Mouse (Mus musculus) cerebellum, adult 2 months (tissue): ENCODE measurements around the gene Ptpn1. TPM values are rescaled to one million over a fixed set of nuclear protein-coding genes. Genes with fewer than 3 reads are reported as not detected.

Source experiments
- DNase-seq, 2 experiments: peaks; one replicate each; pipeline ENCODE4 v3.0.0; 2021
- H3K27ac ChIP-seq: fragments of 200-500 bp; 2 replicates; pipeline ENCODE4 v1.5.1; 2012; ENCODE audit warnings: low read length, control low read depth, inconsistent platforms; ENCODE audit not compliant: insufficient read depth
- H3K27me3 ChIP-seq: fragments of 200-500 bp; 2 replicates; pipeline ENCODE4 v1.6.1; 2012; ENCODE audit warnings: inconsistent platforms, mild to moderate bottlenecking, low read length, moderate library complexity; ENCODE audit not compliant: control insufficient read depth, insufficient read depth
- H3K4me1 ChIP-seq: fragments of 200-500 bp; 2 replicates; pipeline ENCODE4 v1.6.1; 2011; ENCODE audit warnings: low read length; ENCODE audit not compliant: control insufficient read depth, insufficient read depth
- H3K4me3 ChIP-seq: fragments of 200-500 bp; replicated peaks from 2 replicates; pipeline ENCODE3; 2011; ENCODE audit warnings: mild to moderate bottlenecking, low read depth, low read length, control low read depth; ENCODE audit not compliant: insufficient read depth
- CTCF ChIP-seq: fragments of 200-500 bp; IDR thresholded peaks from 2 replicates; pipeline ENCODE4 v1.5.1; 2011; ENCODE audit warnings: low read depth, mild to moderate bottlenecking, control low read depth, low read length, moderate library complexity, borderline replicate concordance; ENCODE audit not compliant: insufficient read depth
- POLR2A ChIP-seq: fragments of 200-500 bp; IDR thresholded peaks from 2 replicates; pipeline ENCODE4 v1.6.1; 2011; ENCODE audit warnings: low read length, control low read depth, borderline replicate concordance; ENCODE audit not compliant: insufficient read depth
- WGBS: fragments of 180-500 bp; shearing (Covaris S2); methylation state at CpG from one replicate; pipeline ENCODE4 v1.1.7; 2018; 5-methylcytosine and 5-hydroxymethylcytosine counted together
- polyA plus RNA-seq: library from polyadenylated mRNA; depleted of rRNA; stranded (reverse); fragments of >200 nt; gene quantifications from 2 replicates; pipeline ENCODE4 v1.2.3, GENCODE M21; 2012; rRNA removed

Gene Ptpn1
- polyA plus RNA-seq, result 24.5 and 25.0 TPM in 2 replicates

- peak; percentile 97 for DNase-seq
- Histone ChIP-seq H3K4me3 (peak within 1 kb of the TSS; percentile 69), H3K4me1 (no peaks in the 10 kb centered on the region), H3K27ac (peak within 1 kb of the TSS; percentile 45), H3K27me3 (no peaks in the 10 kb centered on the region)
- TF ChIP-seq POLR2A, result peak; percentile 75
- TF ChIP-seq CTCF, result no peak
- WGBS, result under 1% methylated on average over 99 of the region's 99 CpGs
These were observed at the start of gene Ptpn1 for GRCm38 (mm10) chr2:167931985-167932726. TSS of gene Ptpn1 (plus strand) at chr2:167932057.

- Histone ChIP-seq H3K27ac (no peak overlapping the region), H3K27me3 (no peaks in the 10 kb centered on the region; the same call in 1 of the 2 replicates), H3K4me1 (no peaks in the 10 kb centered on the region), H3K4me3 (no peak overlapping the region)
- WGBS, result 81% methylated on average over 7 of the region's 7 CpGs
- DNase-seq, result no peak
- TF ChIP-seq POLR2A, result no peak
- TF ChIP-seq CTCF, result no peak
These were observed 45.4 kb upstream of the Ptpn1 start for GRCm38 (mm10) chr2:167886485-167886884.

GRCm38 (mm10) chr2:167887516-167888347 is 44.1 kb upstream of the Ptpn1 start:
- no peak for DNase-seq
- peak overlapping the region; percentile 11 for H3K4me3 ChIP-seq
- H3K27me3 ChIP-seq, result no peaks in the 10 kb centered on the region; the same call in 1 of the 2 replicates
- no peaks in the 10 kb centered on the region for H3K4me1 ChIP-seq
- TF ChIP-seq POLR2A (no peak), CTCF (no peak)
- H3K27ac ChIP-seq, result no peak overlapping the region
- 17% methylated on average over 22 of the region's 22 CpGs for WGBS

GRCm38 (mm10) chr2:167888834-167889233 is 43.0 kb upstream of the Ptpn1 start:
- Histone ChIP-seq H3K4me3 (no peak overlapping the region), H3K4me1 (no peaks in the 10 kb centered on the region), H3K27me3 (no peaks in the 10 kb centered on the region; the same call in 1 of the 2 replicates), H3K27ac (no peak overlapping the region)
- DNase-seq, result no peak
- WGBS, result 62% methylated on average over 6 of the region's 6 CpGs
- TF ChIP-seq POLR2A, result no peak
- no peak for TF ChIP-seq CTCF

- no peak overlapping the region for H3K27ac ChIP-seq
- TF ChIP-seq POLR2A (no peak), CTCF (no peak)
- 80% methylated on average over 4 of the region's 4 CpGs for WGBS
- no peaks in the 10 kb centered on the region for H3K4me1 ChIP-seq
- no peak overlapping the region for H3K4me3 ChIP-seq
- no peaks in the 10 kb centered on the region; the same call in 1 of the 2 replicates for H3K27me3 ChIP-seq
- no peak for DNase-seq
These were observed 42.0 kb upstream of the Ptpn1 start for GRCm38 (mm10) chr2:167889886-167890285.

- H3K27me3 ChIP-seq, result no peaks in the 10 kb centered on the region
- peak in 1 of 2 experiments; percentile 30 for DNase-seq
- WGBS, result 16% methylated on average over 9 of the region's 9 CpGs
- H3K27ac ChIP-seq, result no peak overlapping the region
- H3K4me1 ChIP-seq, result no peaks in the 10 kb centered on the region
- TF ChIP-seq CTCF (peak; percentile 48), POLR2A (no peak)
- H3K4me3 ChIP-seq, result no peak overlapping the region
These were observed 39.9 kb upstream of the Ptpn1 start for GRCm38 (mm10) chr2:167891908-167892307.

GRCm38 (mm10) chr2:167893680-167894079 is 38.2 kb upstream of the Ptpn1 start:
- TF ChIP-seq CTCF (no peak), POLR2A (no peak)
- H3K27ac ChIP-seq, result no peak overlapping the region
- WGBS, result 86% methylated on average over 10 of the region's 10 CpGs
- H3K4me3 ChIP-seq, result no peak overlapping the region
- DNase-seq, result no peak
- H3K4me1 ChIP-seq, result no peaks in the 10 kb centered on the region
- no peaks in the 10 kb centered on the region for H3K27me3 ChIP-seq

- DNase-seq, result peak; percentile 72 to 84
- Histone ChIP-seq H3K27me3 (no peaks in the 10 kb centered on the region), H3K4me3 (peak overlapping the region; percentile 49), H3K4me1 (no peaks in the 10 kb centered on the region), H3K27ac (no peak overlapping the region)
- TF ChIP-seq CTCF (peak; percentile 83), POLR2A (no peak)
- under 1% methylated on average over 30 of the region's 30 CpGs for WGBS
These were observed 36.9 kb upstream of the Ptpn1 start for GRCm38 (mm10) chr2:167894948-167895372.
